12 mouse cellular contexts compared by ENCODE assay signal in genomic region chr15:59950617-59951216, GRCm38 (mm10).
DNase-seq lines count a peak whose midpoint lies in the region; ATAC-seq lines count a peak whose summit lies in the region.
"Had no signal": no experiment of that assay in that cellular context is flagged by ENCODE, and none has a peak within 500 bp of the region (broad histone marks: within the 10 kb centered on the region; RNA-seq: fewer than 3 reads in every experiment).

No protein-coding gene starts in this region.

- H3K27me3 ChIP-seq in heart, embryonic 11.5 days (ENCODE audit: control insufficient read depth, insufficient read depth, low read length), result no peaks in the 10 kb centered on the region
- H3K27me3 ChIP-seq: forebrain, embryonic 13.5 days; limb, embryonic 13.5 days had no signal

- no peak overlapping the region for H3K27ac ChIP-seq in heart, embryonic 11.5 days (ENCODE audit: low read depth, low read length)
- H3K27ac ChIP-seq: forebrain, embryonic 13.5 days; limb, embryonic 13.5 days had no signal

- H3K4me1 ChIP-seq in heart, embryonic 11.5 days (ENCODE audit: control insufficient read depth, insufficient read depth, low read length), result peaks cover 4% of the 10 kb centered on the region; the same call in 1 of the 2 replicates
- H3K4me1 ChIP-seq: forebrain, embryonic 13.5 days; limb, embryonic 13.5 days had no signal

- no peak overlapping the region for H3K4me3 ChIP-seq in heart, embryonic 11.5 days (ENCODE audit: low read depth, low read length)
- H3K4me3 ChIP-seq: forebrain, embryonic 13.5 days; limb, embryonic 13.5 days had no signal

- H3K9me3 ChIP-seq in heart, embryonic 11.5 days (replicated peaks; ENCODE audit: control insufficient read depth, low read length), result no peaks in the 10 kb centered on the region
- H3K9me3 ChIP-seq: forebrain, embryonic 13.5 days; limb, embryonic 13.5 days had no signal

- peak; percentile 9 for DNase-seq in heart, adult 8-10 months (ENCODE audit: low spot score)
- peak; percentile 26 for DNase-seq in 3T3-L1 (ENCODE audit: low read depth, low spot score)
- DNase-seq in T-cell, adult 2 months (ENCODE audit: low spot score), result peak; percentile 37
- no peak for DNase-seq in urinary bladder, postnatal 36 days (ENCODE audit: low spot score in 2 of 2)
- no peak for DNase-seq in gastrocnemius, postnatal 4 days (ENCODE audit: low spot score in 2 of 2)
- DNase-seq in gastrocnemius, adult 8-10 months (ENCODE audit: low spot score in 2 of 2), result no peak
- DNase-seq: embryo, embryonic 11 days had no signal

- no peaks in the 10 kb centered on the region for H3K36me3 ChIP-seq in heart, embryonic 11.5 days (ENCODE audit: control insufficient read depth, insufficient read depth, low read length)
- H3K36me3 ChIP-seq: limb, embryonic 13.5 days had no signal

- H3K9ac ChIP-seq in heart, embryonic 11.5 days (ENCODE audit: low read depth, low read length), result no peak overlapping the region
- H3K9ac ChIP-seq: forebrain, embryonic 13.5 days; limb, embryonic 13.5 days had no signal

- no peak overlapping the region for H3K4me2 ChIP-seq in heart, embryonic 11.5 days
- H3K4me2 ChIP-seq: forebrain, embryonic 13.5 days; limb, embryonic 13.5 days; midbrain, embryonic 11.5 days had no signal

- ATAC-seq in heart, embryonic 11.5 days (replicated peaks; ENCODE audit: insufficient number of reproducible peaks, low FRiP score, low TSS enrichment), result no peak
- ATAC-seq in inflammation-experienced regulatory T-cells, adult 6 months, result peak; percentile 81
- ATAC-seq: forebrain, embryonic 13.5 days had no signal

- 84% methylated on average over 3 of the region's 3 CpGs for WGBS in heart, embryonic 11.5 days (ENCODE audit: insufficient replicate concordance)

Comparison
In these comparisons a context has a peak if more than half of its experiments do, and no peak if none do; other contexts are left out.
1. DNase-seq: peak in heart, adult 8-10 months (single experiment), 3T3-L1 (single experiment) and T-cell, adult 2 months (single experiment); none in urinary bladder, postnatal 36 days (0 of 2), gastrocnemius, postnatal 4 days (0 of 2) and gastrocnemius, adult 8-10 months (0 of 2).